Mouse (Mus musculus) adipocyte (in vitro differentiated cells): ENCODE data around the gene Pwwp2b.

Source experiments
- DNase-seq: peaks from one replicate; pipeline ENCODE4 v3.0.0-alpha.2; 2016; ENCODE audit warnings: low spot score

Gene Pwwp2b

GRCm38 (mm10) chr7:139265634-139266033, 17.4 kb downstream of the Pwwp2b start:
- no peak for DNase-seq

- no peak for DNase-seq
These were observed 18.1 kb downstream of the Pwwp2b start for GRCm38 (mm10) chr7:139266431-139266830.

- no peak for DNase-seq
These were observed 18.9 kb downstream of the Pwwp2b start for GRCm38 (mm10) chr7:139266886-139267870.

GRCm38 (mm10) chr7:139270738-139271137, 22.5 kb downstream of the Pwwp2b start:
- no peak for DNase-seq

- DNase-seq, result no peak
These were observed 23.6 kb downstream of the Pwwp2b start for GRCm38 (mm10) chr7:139271871-139272270.

- peak; percentile 79 for DNase-seq
These were observed 24.5 kb downstream of the Pwwp2b start for GRCm38 (mm10) chr7:139272639-139273396.

- peak; percentile 60 for DNase-seq
These were observed 25.1 kb downstream of the Pwwp2b start for GRCm38 (mm10) chr7:139273397-139273719.

GRCm38 (mm10) chr7:139275586-139275985, 27.3 kb downstream of the Pwwp2b start:
- peak; percentile 10 for DNase-seq

- DNase-seq, result no peak
These were observed 27.9 kb downstream of the Pwwp2b start for GRCm38 (mm10) chr7:139276150-139276549.

- no peak for DNase-seq
These were observed 29.3 kb downstream of the Pwwp2b start for GRCm38 (mm10) chr7:139277536-139277935.

GRCm38 (mm10) chr7:139279571-139279970, 31.3 kb downstream of the Pwwp2b start:
- no peak for DNase-seq

GRCm38 (mm10) chr7:139280044-139280443, 31.8 kb downstream of the Pwwp2b start:
- no peak for DNase-seq

GRCm38 (mm10) chr7:139281195-139281594, 32.9 kb downstream of the Pwwp2b start:
- no peak for DNase-seq

GRCm38 (mm10) chr7:139282037-139282436, 33.8 kb downstream of the Pwwp2b start:
- no peak for DNase-seq

- DNase-seq, result no peak
These were observed 37.1 kb downstream of the Pwwp2b start for GRCm38 (mm10) chr7:139285295-139285943.

GRCm38 (mm10) chr7:139288540-139288939, 40.3 kb downstream of the Pwwp2b start:
- DNase-seq, result no peak

GRCm38 (mm10) chr7:139293350-139293749, 45.1 kb downstream of the Pwwp2b start:
- DNase-seq, result no peak

GRCm38 (mm10) chr7:139294076-139294475, 45.8 kb downstream of the Pwwp2b start:
- no peak for DNase-seq

GRCm38 (mm10) chr7:139295653-139296052, 47.4 kb downstream of the Pwwp2b start:
- no peak for DNase-seq

GRCm38 (mm10) chr7:139296552-139297100, 48.3 kb downstream of the Pwwp2b start:
- no peak for DNase-seq

- peak; percentile 68 for DNase-seq
These were observed 50.2 kb downstream of the Pwwp2b start for GRCm38 (mm10) chr7:139298446-139298845.

GRCm38 (mm10) chr7:139299424-139299823, 51.1 kb downstream of the Pwwp2b start:
- peak; percentile 70 for DNase-seq
